Mouse (Mus musculus) CH12.LX (cell line): ENCODE results near the gene Cdyl2.

Experiments used
- CTCF ChIP-seq, 2 experiments: IDR thresholded peaks in 1 of 2; conservative IDR thresholded peaks in 1 of 2; 2 replicates each; pipeline ENCODE4 v1.5.1; 2011 to 2012; ENCODE audit warnings: low read depth in 2 of 2, low read length in 2 of 2, improper control_type of control experiment in 1 of 2, inconsistent platforms in 1 of 2, mild to moderate bottlenecking in 1 of 2, moderate library complexity in 1 of 2
- ETS1 ChIP-seq: conservative IDR thresholded peaks from 2 replicates; pipeline ENCODE4 v1.6.1; 2012; ENCODE audit warnings: low read depth, mild to moderate bottlenecking, inconsistent platforms, low read length, improper control_type of control experiment, moderate library complexity
- IRF4 ChIP-seq: IDR thresholded peaks from 2 replicates; pipeline ENCODE4 v1.6.1; 2014; ENCODE audit warnings: low read depth, mild to moderate bottlenecking, inconsistent platforms, low read length, improper control_type of control experiment
- JUN ChIP-seq: IDR thresholded peaks from 2 replicates; pipeline ENCODE4 v1.6.1; 2011; ENCODE audit warnings: low read depth, mild to moderate bottlenecking, low read length, improper control_type of control experiment, moderate library complexity; ENCODE audit not compliant: insufficient read depth
- POLR2A ChIP-seq: IDR thresholded peaks from 2 replicates; pipeline ENCODE4 v1.6.1; 2011; ENCODE audit warnings: low read depth, mild to moderate bottlenecking, improper control_type of control experiment, low read length

- no peak for TF ChIP-seq CTCF (conservative IDR thresholded peaks at IDR 0.05 in 1 of 2, IDR thresholded peaks at IDR 0.05 in 1 of 2; ENCODE audit: low read depth in 2 of 2, low read length in 2 of 2)
- no peak for TF ChIP-seq JUN
- no peak for TF ChIP-seq POLR2A
- TF ChIP-seq ETS1: no peak
- TF ChIP-seq IRF4: no peak
These were observed 189.4 kb downstream of the Cdyl2 start for GRCm38 (mm10) chr8:116543366-116543765.
